Mouse (Mus musculus): Measurements from ENCODE around the gene Rsc1a1. TPM values are rescaled to one million over a fixed set of nuclear protein-coding genes. Genes with fewer than 3 reads are reported as not detected.

The Rsc1a1 gene
- total RNA-seq (2012; rRNA removed) = 7.7 and 8.8 TPM in 2 replicates
- polyA plus RNA-seq (2012; ENCODE audit: insufficient read depth in 1 of 2, insufficient read length in 2 of 2, low read depth in 1 of 2, low replicate concordance in 2 of 2, missing spikeins in 1 of 2) = not detected

- Histone ChIP-seq H3K79me2 (ENCODE audit: control insufficient read depth, insufficient read depth, low read length, poor library complexity) (0 out of 2 replicates have a peak, but pooled peaks cover 2% of the 10 kb centered on the region), H3K36me3 (ENCODE audit: control insufficient read depth in 1 of 2, insufficient read depth in 2 of 2, low read length in 2 of 2) (peaks cover 7 to 16% of the 10 kb centered on the region in 2 experiments), H3K9ac (ENCODE audit: control insufficient read depth, low read depth, low read length, poor library complexity, severe bottlenecking) (no peak within 1 kb of the TSS), H3K4me3 (ENCODE audit: control insufficient read depth in 1 of 2, insufficient read depth in 1 of 2, low read depth in 2 of 2, low read length in 2 of 2) (no peak within 1 kb of the TSS), H3K9me3 (replicated peaks; ENCODE audit: insufficient read depth, low read length) (no peaks in the 10 kb centered on the region), H3K4me1 (ENCODE audit: control insufficient read depth in 1 of 2, insufficient read depth in 2 of 2, low read length in 2 of 2) (peaks cover 2 to 8% of the 10 kb centered on the region in 2 experiments; a peak in 2 of 4 replicates), H3K27me3 (ENCODE audit: control insufficient read depth in 1 of 2, insufficient read depth in 2 of 2, low read length in 2 of 2) (no peaks in the 10 kb centered on the region), H3K27ac (ENCODE audit: control insufficient read depth, low read depth, low read length) (no peak within 1 kb of the TSS)
- TF ChIP-seq ELF1 (IDR thresholded peaks at IDR 0.05; ENCODE audit: low read depth, low read length) (no peak), JUND (IDR thresholded peaks at IDR 0.05; ENCODE audit: low read depth, low read length) (no peak), ZC3H11A (IDR thresholded peaks at IDR 0.05; ENCODE audit: low read depth, low read length) (no peak), CHD2 (IDR thresholded peaks at IDR 0.05; ENCODE audit: low read length) (no peak), SIN3A (IDR thresholded peaks at IDR 0.05; ENCODE audit: low read length) (no peak), MAX (IDR thresholded peaks at IDR 0.05; ENCODE audit: low read length) (no peak)
- DNase-seq (ENCODE audit: low read depth, low spot score) = no peak
Observed at GRCm38 (mm10) chr4:141685499-141685898, at the start of gene Rsc1a1. TSS of gene Rsc1a1 (minus strand) at chr4:141685599.

DNA sequence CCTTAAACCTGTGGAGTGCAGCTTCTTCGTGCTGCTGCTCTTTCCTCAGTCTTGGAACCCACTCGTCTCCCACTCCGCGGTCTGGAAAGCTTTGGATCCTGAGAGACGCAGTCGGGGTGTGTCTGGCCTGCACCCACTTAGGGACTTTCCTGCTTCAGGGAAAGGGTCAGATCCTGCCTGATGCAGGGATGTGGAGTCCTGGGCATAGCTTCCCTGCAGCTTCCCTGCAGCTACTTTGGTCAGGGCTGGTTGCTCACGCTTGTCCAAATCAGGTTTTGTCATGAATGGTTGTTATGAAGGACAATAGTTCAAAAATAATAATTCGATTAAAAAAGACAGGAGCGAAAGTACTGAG is 49.8 kb upstream of the Rsc1a1 start:
- peaks cover 0 to 13% of the 10 kb centered on the region in 2 experiments; a peak in 2 of 4 replicates for H3K4me1 ChIP-seq (ENCODE audit: control insufficient read depth in 1 of 2, insufficient read depth in 2 of 2, low read length in 2 of 2)
- no peak overlapping the region for H3K4me3 ChIP-seq (ENCODE audit: control insufficient read depth in 1 of 2, insufficient read depth in 1 of 2, low read depth in 2 of 2, low read length in 2 of 2)
- H3K27me3 ChIP-seq (ENCODE audit: control insufficient read depth in 1 of 2, insufficient read depth in 2 of 2, low read length in 2 of 2) = no peaks in the 10 kb centered on the region
- TF ChIP-seq KAT2A (conservative IDR thresholded peaks at IDR 0.05; ENCODE audit: low read depth, low read length) (no peak), ETS1 (IDR thresholded peaks at IDR 0.05; ENCODE audit: low read depth, low read length) (no peak), EP300 (IDR thresholded peaks at IDR 0.05; ENCODE audit: low read depth in 1 of 2, low read length in 2 of 2) (no peak), MEF2A (IDR thresholded peaks at IDR 0.05; ENCODE audit: extremely low read depth, insufficient replicate concordance, low read depth, low read length, poor library complexity, severe bottlenecking) (no peak)
- H3K9me3 ChIP-seq (replicated peaks; ENCODE audit: insufficient read depth, low read length) = no peaks in the 10 kb centered on the region
- no peaks in the 10 kb centered on the region for H3K79me2 ChIP-seq (ENCODE audit: control insufficient read depth, insufficient read depth, low read length, poor library complexity)
- DNase-seq (ENCODE audit: low read depth, low spot score) = no peak
- no peak overlapping the region for H3K27ac ChIP-seq (ENCODE audit: control insufficient read depth, low read depth, low read length)
- no peak overlapping the region for H3K9ac ChIP-seq (ENCODE audit: control insufficient read depth, low read depth, low read length, poor library complexity, severe bottlenecking)
- peaks cover 0 to 4% of the 10 kb centered on the region in 2 experiments; a peak in 2 of 4 replicates for H3K36me3 ChIP-seq (ENCODE audit: control insufficient read depth in 1 of 2, insufficient read depth in 2 of 2, low read length in 2 of 2)

DNA sequence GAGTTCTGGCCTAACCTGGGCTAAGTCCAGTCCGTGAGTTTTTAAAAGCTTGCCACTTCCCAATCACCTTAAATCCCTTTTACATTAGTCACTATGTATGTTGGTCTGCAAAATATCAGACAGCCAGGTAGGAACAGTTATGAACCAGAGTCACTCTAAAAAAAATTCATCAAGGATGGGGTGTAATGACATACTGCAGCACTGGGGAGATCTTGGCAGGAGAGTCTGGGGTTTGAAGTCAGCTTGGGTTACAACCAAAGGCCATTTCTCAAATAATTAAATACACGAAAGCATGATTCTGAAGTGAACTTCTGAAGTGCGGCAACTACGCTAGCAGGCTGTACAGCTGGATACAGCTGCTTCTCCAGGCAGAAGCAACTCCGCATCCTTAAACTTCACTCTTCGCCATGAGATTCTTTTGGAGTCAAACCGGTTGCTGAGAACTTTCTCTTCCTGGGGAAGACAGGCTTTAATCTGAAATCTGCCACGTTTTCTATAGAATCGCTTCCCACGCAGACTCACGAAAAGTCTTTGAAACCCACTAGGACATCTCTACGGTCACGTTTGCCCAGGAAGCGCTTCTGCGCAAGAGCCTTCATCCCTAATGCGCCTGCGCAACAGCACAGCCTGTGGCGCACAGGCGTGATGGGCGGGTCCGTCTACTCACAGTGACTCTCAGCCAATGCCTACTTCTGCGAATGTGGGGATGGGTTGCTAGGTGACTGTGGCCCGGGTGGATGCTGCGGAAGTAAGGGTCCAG is 49.2 kb upstream of the Rsc1a1 start:
- H3K4me3 ChIP-seq (ENCODE audit: control insufficient read depth in 1 of 2, insufficient read depth in 1 of 2, low read depth in 2 of 2, low read length in 2 of 2) = peak overlapping the region; percentile 8 to 31; a peak in 3 of 4 replicates
- no peaks in the 10 kb centered on the region for H3K9me3 ChIP-seq (replicated peaks; ENCODE audit: insufficient read depth, low read length)
- no peaks in the 10 kb centered on the region for H3K79me2 ChIP-seq (ENCODE audit: control insufficient read depth, insufficient read depth, low read length, poor library complexity)
- H3K27me3 ChIP-seq (ENCODE audit: control insufficient read depth in 1 of 2, insufficient read depth in 2 of 2, low read length in 2 of 2) = no peaks in the 10 kb centered on the region
- H3K4me1 ChIP-seq (ENCODE audit: control insufficient read depth in 1 of 2, insufficient read depth in 2 of 2, low read length in 2 of 2) = peaks cover 0 to 13% of the 10 kb centered on the region in 2 experiments; a peak in 2 of 4 replicates
- no peak overlapping the region for H3K27ac ChIP-seq (ENCODE audit: control insufficient read depth, low read depth, low read length)
- peaks cover 0 to 4% of the 10 kb centered on the region in 2 experiments; a peak in 2 of 4 replicates for H3K36me3 ChIP-seq (ENCODE audit: control insufficient read depth in 1 of 2, insufficient read depth in 2 of 2, low read length in 2 of 2)
- H3K9ac ChIP-seq (ENCODE audit: control insufficient read depth, low read depth, low read length, poor library complexity, severe bottlenecking) = peak overlapping the region; percentile 2; the same call in 1 of the 2 replicates
- peak; percentile 91 for DNase-seq (ENCODE audit: low read depth, low spot score)
- TF ChIP-seq ZMIZ1 (IDR thresholded peaks at IDR 0.05; ENCODE audit: low read depth, low read length) (no peak), KAT2A (conservative IDR thresholded peaks at IDR 0.05; ENCODE audit: low read depth, low read length) (no peak), USF2 (IDR thresholded peaks at IDR 0.05; ENCODE audit: borderline replicate concordance in 1 of 2, insufficient read depth in 1 of 2, low read depth in 1 of 2, low read length in 2 of 2) (no peak), HCFC1 (IDR thresholded peaks at IDR 0.05; ENCODE audit: low read depth, low read length) (peak; percentile 54), NELFE (IDR thresholded peaks at IDR 0.05; ENCODE audit: low read depth, low read length) (peak; percentile 69), BHLHE40 (IDR thresholded peaks at IDR 0.05; ENCODE audit: borderline replicate concordance, low read depth, low read length) (peak; percentile 35; the same call in 1 of the 2 replicates), GABPA (IDR thresholded peaks at IDR 0.05; ENCODE audit: low read depth, low read length) (no peak), RAD21 (IDR thresholded peaks at IDR 0.05; ENCODE audit: low read depth, low read length) (no peak), GATA1 (IDR thresholded peaks at IDR 0.05; ENCODE audit: low read depth, low read length) (no peak), RCOR1 (IDR thresholded peaks at IDR 0.05; ENCODE audit: low read depth, low read length) (peak; percentile 34; the same call in 1 of the 2 replicates), POLR2A (IDR thresholded peaks at IDR 0.05; ENCODE audit: control insufficient read depth in 1 of 2, insufficient read depth in 1 of 2, low read depth in 1 of 2, low read length in 2 of 2, poor library complexity in 1 of 2) (peak in 1 of 2 experiments; percentile 77; a peak in 2 of 4 replicates), UBTF (IDR thresholded peaks at IDR 0.05; ENCODE audit: borderline replicate concordance, insufficient read depth, low read depth, low read length) (no peak), JUND (IDR thresholded peaks at IDR 0.05; ENCODE audit: low read depth, low read length) (no peak), ZC3H11A (IDR thresholded peaks at IDR 0.05; ENCODE audit: low read depth, low read length) (no peak), NRF1 (IDR thresholded peaks at IDR 0.05; ENCODE audit: insufficient read depth, low read depth, low read length, poor library complexity, severe bottlenecking) (peak; percentile 89), ELF1 (IDR thresholded peaks at IDR 0.05; ENCODE audit: low read depth, low read length) (peak; percentile 53), EP300 (IDR thresholded peaks at IDR 0.05; ENCODE audit: low read depth in 1 of 2, low read length in 2 of 2) (no peak)
